ENCODE assay signal across 8 mouse cellular contexts in genomic region chr2:57237475-57237919, GRCm38 (mm10). TPM values are rescaled to one million over a fixed set of nuclear protein-coding genes. Genes with fewer than 3 reads are reported as not detected.
A peak's percentile ranks its signal among the peaks of the same experiment; 100 is the strongest.
DNase-seq lines count a peak whose midpoint lies in the region; ATAC-seq and TF ChIP-seq lines count a peak whose summit lies in the region.

Gene Gpd2 (plus strand): TSS chr2:57237635.

- TF ChIP-seq CTCF in cerebellum, adult 2 months (IDR thresholded peaks at IDR 0.05; ENCODE audit: borderline replicate concordance, insufficient read depth, low read depth, low read length) = no peak

- no peaks in the 10 kb centered on the region for H3K9me3 ChIP-seq in embryonic facial prominence, embryonic 13.5 days
- no peaks in the 10 kb centered on the region for H3K9me3 ChIP-seq in heart, embryonic 13.5 days
- no peaks in the 10 kb centered on the region for H3K9me3 ChIP-seq in midbrain, embryonic 14.5 days (ENCODE audit: control insufficient read depth, low read length)

- H3K36me3 ChIP-seq in embryonic facial prominence, embryonic 13.5 days = no peaks in the 10 kb centered on the region
- H3K36me3 ChIP-seq in heart, embryonic 13.5 days = no peaks in the 10 kb centered on the region
- H3K36me3 ChIP-seq in midbrain, embryonic 14.5 days (ENCODE audit: control insufficient read depth, insufficient read depth, low read length) = no peaks in the 10 kb centered on the region

- no peak for TF ChIP-seq POLR2A in cerebellum, adult 2 months (IDR thresholded peaks at IDR 0.05; ENCODE audit: borderline replicate concordance, insufficient read depth, low read length)

- 5% methylated on average over 20 of the region's 20 CpGs for WGBS in cerebellum, adult 2 months
- 4% methylated on average over 20 of the region's 20 CpGs for WGBS in embryonic facial prominence, embryonic 13.5 days
- 5% methylated on average over 20 of the region's 20 CpGs for WGBS in heart, embryonic 13.5 days
- 4% methylated on average over 20 of the region's 20 CpGs for WGBS in midbrain, embryonic 14.5 days

- no peak for DNase-seq in cerebellum, adult 2 months
- DNase-seq in cerebellum, adult 11-12 months = no peak
- DNase-seq in layer of hippocampus, postnatal 36 days = no peak
- DNase-seq in midbrain, embryonic 14.5 days = no peak
- DNase-seq in thymus, postnatal 14 days = no peak

- 0 out of 2 replicates have a peak, but pooled peaks cover 3% of the 10 kb centered on the region for H3K4me1 ChIP-seq in cerebellum, adult 2 months (ENCODE audit: control insufficient read depth, insufficient read depth, low read length)
- peaks cover 22% of the 10 kb centered on the region for H3K4me1 ChIP-seq in embryonic facial prominence, embryonic 13.5 days
- peaks cover 16% of the 10 kb centered on the region for H3K4me1 ChIP-seq in heart, embryonic 13.5 days
- peaks cover 11% of the 10 kb centered on the region for H3K4me1 ChIP-seq in midbrain, embryonic 14.5 days (ENCODE audit: control insufficient read depth, insufficient read depth, low read length)

- H3K27ac ChIP-seq in cerebellum, adult 2 months (ENCODE audit: insufficient read depth, low read length) = peak within 1 kb of the TSS; percentile 88
- H3K27ac ChIP-seq in embryonic facial prominence, embryonic 13.5 days = peak within 1 kb of the TSS; percentile 82
- H3K27ac ChIP-seq in heart, embryonic 13.5 days (replicated peaks) = peak within 1 kb of the TSS; percentile 60
- peak within 1 kb of the TSS; percentile 8; the same call in 1 of the 2 replicates for H3K27ac ChIP-seq in midbrain, embryonic 14.5 days (replicated peaks; ENCODE audit: low read depth, low read length)

- no peaks in the 10 kb centered on the region for H3K27me3 ChIP-seq in cerebellum, adult 2 months (ENCODE audit: control insufficient read depth, insufficient read depth, low read length)
- no peaks in the 10 kb centered on the region for H3K27me3 ChIP-seq in embryonic facial prominence, embryonic 13.5 days
- H3K27me3 ChIP-seq in heart, embryonic 13.5 days (replicated peaks) = no peaks in the 10 kb centered on the region
- H3K27me3 ChIP-seq in midbrain, embryonic 14.5 days (ENCODE audit: control insufficient read depth, insufficient read depth, low read length) = peaks cover 21% of the 10 kb centered on the region

- H3K9ac ChIP-seq in embryonic facial prominence, embryonic 13.5 days = peak within 1 kb of the TSS; percentile 84
- H3K9ac ChIP-seq in heart, embryonic 13.5 days = peak within 1 kb of the TSS; percentile 92
- peak within 1 kb of the TSS; percentile 77 for H3K9ac ChIP-seq in midbrain, embryonic 14.5 days (replicated peaks; ENCODE audit: low read length)

- H3K4me3 ChIP-seq in cerebellum, adult 2 months (replicated peaks; ENCODE audit: insufficient read depth, low read depth, low read length) = peak within 1 kb of the TSS; percentile 96
- peak within 1 kb of the TSS; percentile 78 for H3K4me3 ChIP-seq in embryonic facial prominence, embryonic 13.5 days
- H3K4me3 ChIP-seq in heart, embryonic 13.5 days = peak within 1 kb of the TSS; percentile 67
- H3K4me3 ChIP-seq in midbrain, embryonic 14.5 days (replicated peaks; ENCODE audit: low read depth, low read length) = peak within 1 kb of the TSS; percentile 73

- ATAC-seq in CD4-positive, CD25-positive, alpha-beta regulatory T cell, adult 4 months = no peak
- peak; percentile 44 for ATAC-seq in embryonic facial prominence, embryonic 13.5 days (ENCODE audit: insufficient number of reproducible peaks, insufficient read depth, low FRiP score, low TSS enrichment, low read depth)
- no peak for ATAC-seq in heart, embryonic 13.5 days (ENCODE audit: extremely low read depth, insufficient number of reproducible peaks, low FRiP score, low TSS enrichment)
- peak; percentile 57 for ATAC-seq in midbrain, embryonic 14.5 days (ENCODE audit: low FRiP score, low TSS enrichment)

- peak within 1 kb of the TSS; percentile 92 for H3K4me2 ChIP-seq in embryonic facial prominence, embryonic 13.5 days
- H3K4me2 ChIP-seq in heart, embryonic 13.5 days = peak within 1 kb of the TSS; percentile 92
- H3K4me2 ChIP-seq in midbrain, embryonic 14.5 days (ENCODE audit: low read length) = peak within 1 kb of the TSS; percentile 96

RNA-seq across cellular contexts. Expression of gene Gpd2, which starts in this region (rescaled TPM):
- 38.1 and 38.5 TPM in 2 replicates for polyA plus RNA-seq in cerebellum, adult 2 months (2012; rRNA removed)
- polyA plus RNA-seq in CD4-positive, CD25-positive, alpha-beta regulatory T cell, adult 4 months (2017; shearing (Covaris generic)) = 10 to 100 TPM; 17.5 TPM
- polyA plus RNA-seq in embryonic facial prominence, embryonic 13.5 days (2015; fragmentation: Nextera tagmentation; extraction: Ambion mirVana) = 14.4 and 15.2 TPM in 2 replicates
- polyA plus RNA-seq in heart, embryonic 13.5 days (2015; fragmentation: Nextera tagmentation; extraction: Ambion mirVana) = 11.9 and 14.3 TPM in 2 replicates
- 100 to 1,000 TPM; 129 to 140 TPM for total RNA-seq in layer of hippocampus, postnatal 36 days (2021)
- 12.1 and 13.7 TPM in 2 replicates for polyA plus RNA-seq in midbrain, embryonic 14.5 days (2014; fragmentation: Nextera tagmentation; extraction: Ambion mirVana)

Comparison
In these comparisons a context has a peak if more than half of its experiments do, and no peak if none do; other contexts are left out.
1. H3K27ac ChIP-seq: peak in every context shown above with its lines; median percentile 88 in cerebellum, adult 2 months; 82 in embryonic facial prominence, embryonic 13.5 days; 60 in heart, embryonic 13.5 days; 8 in midbrain, embryonic 14.5 days.
2. ATAC-seq: peak in embryonic facial prominence, embryonic 13.5 days (single experiment) and midbrain, embryonic 14.5 days (single experiment); none in CD4-positive, CD25-positive, alpha-beta regulatory T cell, adult 4 months (single experiment) and heart, embryonic 13.5 days (single experiment).
3. Peak in every context shown above with its lines, with median percentiles within 50 percentile points of each other: H3K4me3 ChIP-seq, H3K4me2 ChIP-seq and H3K9ac ChIP-seq.